13 mouse cellular contexts compared by ENCODE assay signal in the genomic region with DNA sequence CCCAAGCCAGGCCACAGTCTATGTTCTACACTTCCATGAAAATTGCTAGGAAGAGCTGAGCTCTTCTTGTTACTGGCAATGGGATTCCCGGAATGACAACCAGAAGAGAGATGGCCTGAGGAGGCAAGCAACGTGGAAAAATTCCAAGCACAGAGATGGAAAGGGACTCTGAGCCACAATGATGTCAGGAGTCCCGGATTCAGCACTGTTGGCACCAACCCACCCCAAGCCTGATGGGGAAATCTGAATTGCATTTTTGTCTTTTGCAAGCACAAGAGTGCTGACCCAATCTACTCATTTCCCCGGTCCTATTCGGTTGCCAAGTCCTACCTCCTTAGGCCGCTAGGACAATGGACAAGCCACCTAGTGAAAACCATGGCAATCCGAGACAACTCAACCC.
DNase-seq lines count a peak whose midpoint lies in the region.
"Had no signal": no experiment of that assay in that cellular context is flagged by ENCODE, and none has a peak within 500 bp of the region (broad histone marks: within the 10 kb centered on the region; RNA-seq: fewer than 3 reads in every experiment).

No protein-coding gene starts in this region.

- intact Hi-C loops in gastrocnemius, postnatal 14 days (cut with DNase I; ENCODE audit: low total_unique reads) = no loop called here

- DNase-seq in gastrocnemius, adult 18-20 months (ENCODE audit: low spot score) = peak; percentile 24
- no peak for DNase-seq in gastrocnemius, postnatal 14 days
- peak; percentile 11 for DNase-seq in ovary, postnatal 14 days (ENCODE audit: low spot score)
- DNase-seq in ovary, adult 18-20 months (ENCODE audit: low spot score) = no peak
- DNase-seq in heart, postnatal 4 days = peak; percentile 16
- no peak for DNase-seq in spleen, postnatal 14 days (ENCODE audit: low spot score in 2 of 2)
- DNase-seq in spleen, postnatal 10 days (ENCODE audit: low spot score in 2 of 2) = no peak
- DNase-seq in spleen, adult 18-20 months = no peak
- DNase-seq: B cell, adult 2 months; cerebellum, adult 11 months; layer of hippocampus, postnatal 36 days; midbrain, embryonic 14.5 days; thymus, postnatal 25 days had no signal

Comparison
In these comparisons a context has a peak if more than half of its experiments do, and no peak if none do; other contexts are left out.
1. DNase-seq: peak in gastrocnemius, adult 18-20 months (single experiment), ovary, postnatal 14 days (single experiment) and heart, postnatal 4 days (single experiment); none in gastrocnemius, postnatal 14 days (single experiment), ovary, adult 18-20 months (single experiment), spleen, postnatal 14 days (0 of 2), spleen, postnatal 10 days (0 of 2) and spleen, adult 18-20 months (0 of 2).